Mouse (Mus musculus) hindbrain, postnatal 0 days (tissue): Measurements from ENCODE around the gene Itga6. TPM values are rescaled to one million over a fixed set of nuclear protein-coding genes. Genes with fewer than 3 reads are reported as not detected.
A peak's percentile ranks its signal among the peaks of the same experiment; 100 is the strongest.

Source experiments
- ATAC-seq: fragments of 200-750 bp; cut with Nextera tagmentation; 2 replicates; pipeline ENCODE4 v1.8.0; 2017; ENCODE audit warnings: mild to moderate bottlenecking, moderate TSS enrichment, moderate library complexity
- DNase-seq: peaks from one replicate; pipeline ENCODE4 v3.0.0-alpha.2; 2015; ENCODE audit warnings: low spot score
- H3K27ac ChIP-seq: fragments of 300-500 bp; sonication (generic); 2 replicates; pipeline ENCODE4 v1.5.1; 2014; ENCODE audit warnings: mild to moderate bottlenecking
- H3K27me3 ChIP-seq: fragments of 300-500 bp; sonication (generic); 2 replicates; pipeline ENCODE4 v1.6.1; 2014; ENCODE audit warnings: low read length, mixed read lengths; ENCODE audit not compliant: insufficient read depth
- H3K36me3 ChIP-seq: fragments of 300-500 bp; sonication (generic); 2 replicates; pipeline ENCODE4 v1.6.1; 2014; ENCODE audit warnings: low read length, mixed read lengths; ENCODE audit not compliant: insufficient read depth
- H3K4me1 ChIP-seq: fragments of 300-500 bp; sonication (generic); 2 replicates; pipeline ENCODE4 v1.6.1; 2014; ENCODE audit warnings: antibody characterized with exemption, low read length, mixed read lengths; ENCODE audit not compliant: insufficient read depth
- H3K4me2 ChIP-seq: fragments of 300-500 bp; sonication (generic); 2 replicates; pipeline ENCODE4 v1.6.1; 2014; ENCODE audit warnings: low read depth, mild to moderate bottlenecking, low read length, moderate library complexity, mixed read lengths
- H3K4me3 ChIP-seq: fragments of 300-500 bp; sonication (generic); 2 replicates; pipeline ENCODE4 v1.5.1; 2014; ENCODE audit warnings: low read length
- H3K9ac ChIP-seq: fragments of 300-500 bp; sonication (generic); replicated peaks from 2 replicates; pipeline ENCODE4 v1.6.1; 2014; ENCODE audit warnings: mild to moderate bottlenecking, low read length, moderate library complexity, mixed read lengths
- H3K9me3 ChIP-seq: fragments of 300-500 bp; sonication (generic); 2 replicates; pipeline ENCODE4 v1.6.1; 2016; ENCODE audit warnings: low read length, mixed read lengths
- CTCF ChIP-seq: IDR thresholded peaks from 2 replicates; pipeline ENCODE4 v1.5.1; 2016; ENCODE audit warnings: antibody characterized with exemption, control low read depth, low read depth
- WGBS: fragments of 180-500 bp; shearing (Covaris S2); extraction: QIAGEN DNeasy Blood & Tissue Kit; methylation state at CpG from one replicate; pipeline ENCODE4 v1.1.7; 2014; 5-methylcytosine and 5-hydroxymethylcytosine counted together
- polyA plus RNA-seq: library from polyadenylated mRNA; unstranded; fragments of >200 nt; fragmentation: Nextera tagmentation; extraction: Ambion mirVana; gene quantifications from 2 replicates; pipeline ENCODE4 v1.2.1, GENCODE M21; 2015
- total RNA-seq: library from RNA; depleted of rRNA; stranded (reverse); fragments of >200 nt; gene quantifications from 2 replicates; pipeline ENCODE4 v1.2.3, GENCODE M21; 2014

The Itga6 gene
- total and polyA plus RNA-seq, 2 experiments from 2014 or later = 20.0 to 46.7 TPM

- no peak for TF ChIP-seq CTCF
- H3K4me2 ChIP-seq = no peak overlapping the region
- no peaks in the 10 kb centered on the region for H3K27me3 ChIP-seq
- no peaks in the 10 kb centered on the region for H3K4me1 ChIP-seq
- WGBS = 87% methylated on average over 2 of the region's 2 CpGs
- no peaks in the 10 kb centered on the region for H3K36me3 ChIP-seq
- H3K9ac ChIP-seq = no peak overlapping the region
- DNase-seq = no peak
- H3K9me3 ChIP-seq = no peaks in the 10 kb centered on the region
- ATAC-seq = no peak
- H3K4me3 ChIP-seq = no peak overlapping the region
- H3K27ac ChIP-seq = no peak overlapping the region
Observed at GRCm38 (mm10) chr2:71751863-71752262, 6.4 kb downstream of the Itga6 start.

- Histone ChIP-seq H3K4me3 (no peak overlapping the region), H3K9ac (no peak overlapping the region), H3K4me2 (no peak overlapping the region), H3K27me3 (no peaks in the 10 kb centered on the region), H3K27ac (no peak overlapping the region), H3K9me3 (no peaks in the 10 kb centered on the region), H3K36me3 (no peaks in the 10 kb centered on the region), H3K4me1 (no peaks in the 10 kb centered on the region)
- WGBS = 87% methylated on average over 2 of the region's 2 CpGs
- DNase-seq (no peak), ATAC-seq (no peak)
- TF ChIP-seq CTCF = no peak
Observed at GRCm38 (mm10) chr2:71752383-71752782, 7.0 kb downstream of the Itga6 start.

GRCm38 (mm10) chr2:71753161-71753560 lies 7.7 kb downstream of the Itga6 start:
- Histone ChIP-seq H3K4me2 (no peak overlapping the region), H3K4me1 (no peaks in the 10 kb centered on the region), H3K27me3 (no peaks in the 10 kb centered on the region), H3K4me3 (no peak overlapping the region), H3K9me3 (no peaks in the 10 kb centered on the region), H3K36me3 (no peaks in the 10 kb centered on the region), H3K27ac (no peak overlapping the region), H3K9ac (no peak overlapping the region)
- no peak for TF ChIP-seq CTCF
- DNase-seq (no peak), ATAC-seq (no peak)
- WGBS = 84% methylated on average over 4 of the region's 4 CpGs

GRCm38 (mm10) chr2:71755748-71756147 lies 10.3 kb downstream of the Itga6 start:
- no peak for DNase-seq
- Histone ChIP-seq H3K4me3 (no peak overlapping the region), H3K4me1 (no peaks in the 10 kb centered on the region), H3K36me3 (no peaks in the 10 kb centered on the region), H3K27me3 (no peaks in the 10 kb centered on the region), H3K9ac (no peak overlapping the region), H3K9me3 (no peaks in the 10 kb centered on the region), H3K27ac (no peak overlapping the region), H3K4me2 (no peak overlapping the region)
- TF ChIP-seq CTCF = no peak
- no peak for ATAC-seq
- 71% methylated on average over 4 of the region's 4 CpGs for WGBS

- no peaks in the 10 kb centered on the region for H3K27me3 ChIP-seq
- DNase-seq = no peak
- ATAC-seq = no peak
- no peak for TF ChIP-seq CTCF
- 65% methylated on average over 5 of the region's 5 CpGs for WGBS
- H3K4me2 ChIP-seq = no peak overlapping the region
- H3K9me3 ChIP-seq = no peaks in the 10 kb centered on the region
- H3K27ac ChIP-seq = no peak overlapping the region
- H3K4me1 ChIP-seq = no peaks in the 10 kb centered on the region
- no peak overlapping the region for H3K9ac ChIP-seq
- no peak overlapping the region for H3K4me3 ChIP-seq
- no peaks in the 10 kb centered on the region for H3K36me3 ChIP-seq
Observed at GRCm38 (mm10) chr2:71757098-71757497, 11.7 kb downstream of the Itga6 start.

- Histone ChIP-seq H3K4me3 (no peak overlapping the region), H3K36me3 (no peaks in the 10 kb centered on the region), H3K9me3 (no peaks in the 10 kb centered on the region), H3K27me3 (no peaks in the 10 kb centered on the region), H3K9ac (no peak overlapping the region), H3K27ac (no peak overlapping the region), H3K4me2 (0 out of 2 replicates have a peak overlapping the region, but pooled peaks have one; percentile 3), H3K4me1 (no peaks in the 10 kb centered on the region)
- TF ChIP-seq CTCF = no peak
- WGBS = 56% methylated on average over 19 of the region's 19 CpGs
- ATAC-seq (no peak), DNase-seq (no peak)
Observed at GRCm38 (mm10) chr2:71758591-71759531, 13.4 kb downstream of the Itga6 start.

- DNase-seq = no peak
- H3K9me3 ChIP-seq = no peaks in the 10 kb centered on the region
- no peak overlapping the region for H3K4me2 ChIP-seq
- H3K36me3 ChIP-seq = no peaks in the 10 kb centered on the region
- 72% methylated on average over 4 of the region's 4 CpGs for WGBS
- no peak for TF ChIP-seq CTCF
- no peaks in the 10 kb centered on the region for H3K27me3 ChIP-seq
- no peaks in the 10 kb centered on the region for H3K4me1 ChIP-seq
- ATAC-seq = no peak
- H3K9ac ChIP-seq = no peak overlapping the region
- no peak overlapping the region for H3K27ac ChIP-seq
- no peak overlapping the region for H3K4me3 ChIP-seq
Observed at GRCm38 (mm10) chr2:71760091-71760490, 14.7 kb downstream of the Itga6 start.
